Mouse (Mus musculus): Measurements from ENCODE around the gene Serinc5.

DNA sequence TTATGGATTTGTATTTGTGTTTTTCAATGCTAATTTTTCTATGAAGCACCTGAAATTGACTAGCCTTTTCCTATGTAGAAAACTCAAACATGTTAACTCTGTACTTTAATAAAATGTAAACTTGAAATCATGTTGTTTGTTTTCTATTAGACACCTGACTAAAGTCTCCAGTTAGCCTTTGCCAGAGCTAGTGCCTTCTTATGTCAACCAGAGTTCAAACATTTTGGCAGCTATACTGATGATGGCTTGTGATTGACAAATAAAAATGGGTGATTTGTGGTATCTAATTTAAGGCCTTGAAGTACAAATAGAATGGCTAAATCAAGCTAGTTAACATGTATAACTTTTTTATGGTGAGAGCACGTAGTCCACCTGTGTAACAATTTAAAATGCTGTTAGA is 100.9 kb downstream of the Serinc5 start:
- TF ChIP-seq CTCF (IDR thresholded peaks at IDR 0.05; ENCODE audit: borderline replicate concordance, insufficient read depth, low read length): no peak
- TF ChIP-seq POLR2A (IDR thresholded peaks at IDR 0.05; ENCODE audit: low read depth, low read length): no peak
